ENCODE assay signal across 8 mouse cellular contexts in the genomic region with DNA sequence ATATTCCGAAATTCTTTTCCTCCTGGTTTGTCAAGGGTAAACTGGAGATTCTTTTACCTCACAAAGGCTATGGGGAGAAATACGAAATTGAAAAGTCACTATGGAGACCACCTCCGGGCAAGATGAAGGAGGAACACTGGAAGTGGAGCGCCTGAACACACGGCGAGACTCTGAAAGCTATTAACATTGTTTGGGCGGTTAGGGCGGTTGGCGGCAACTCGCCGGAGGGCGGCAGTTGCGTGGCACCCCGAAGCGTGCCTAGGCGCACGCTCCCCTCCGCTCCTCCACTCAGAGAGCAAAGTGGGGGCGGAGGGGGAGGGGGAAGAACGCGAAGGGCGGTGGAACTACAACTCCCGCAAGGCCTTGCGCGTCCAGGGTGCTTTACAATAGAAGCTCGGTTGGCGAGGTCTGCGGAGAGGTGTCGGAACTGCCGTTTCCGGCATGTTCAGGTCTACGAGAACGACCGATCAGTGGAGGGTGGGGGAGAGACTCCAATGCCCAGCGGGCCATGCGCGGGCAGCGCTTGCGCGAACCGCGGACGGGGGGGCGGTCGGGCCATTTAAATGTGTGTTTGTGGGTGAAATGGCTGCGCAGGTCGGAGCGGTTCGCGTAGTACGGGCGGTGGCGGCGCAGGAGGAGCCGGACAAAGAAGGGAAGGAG. TPM values are rescaled to one million over a fixed set of nuclear protein-coding genes. Genes with fewer than 3 reads are reported as not detected.
DNase-seq lines count a peak whose midpoint lies in the region; ATAC-seq lines count a peak whose summit lies in the region.

A gene (plus strand): TSS at position 111 of the 660 bp plus-strand sequence.

- peak within 1 kb of the TSS; percentile 100 for H3K4me3 ChIP-seq in hindbrain, embryonic 16.5 days (ENCODE audit: low read length)
- peak within 1 kb of the TSS; percentile 83 for H3K4me3 ChIP-seq in macrophage (ENCODE audit: inconsistent target)

- no peaks in the 10 kb centered on the region for H3K36me3 ChIP-seq in hindbrain, embryonic 16.5 days (ENCODE audit: control insufficient read depth, insufficient read depth, low read length)
- no peaks in the 10 kb centered on the region for H3K36me3 ChIP-seq in macrophage (ENCODE audit: inconsistent target)

- under 1% methylated on average over 52 of the region's 55 CpGs for WGBS in hindbrain, embryonic 16.5 days
- 1% methylated on average over 50 of the region's 55 CpGs for WGBS in macrophage (ENCODE audit: missing documents)

- H3K9me3 ChIP-seq in hindbrain, embryonic 16.5 days (ENCODE audit: control insufficient read depth, low read length) = no peaks in the 10 kb centered on the region

- H3K27me3 ChIP-seq in hindbrain, embryonic 16.5 days (replicated peaks; ENCODE audit: control insufficient read depth, insufficient read depth, low read length) = no peaks in the 10 kb centered on the region

- H3K27ac ChIP-seq in hindbrain, embryonic 16.5 days (ENCODE audit: low read depth, low read length) = peak within 1 kb of the TSS; percentile 95
- peak within 1 kb of the TSS; percentile 70 for H3K27ac ChIP-seq in macrophage

- H3K4me2 ChIP-seq in hindbrain, embryonic 16.5 days (ENCODE audit: low read length) = peak within 1 kb of the TSS; percentile 81

- H3K9ac ChIP-seq in hindbrain, embryonic 16.5 days (ENCODE audit: low read depth, low read length) = peak within 1 kb of the TSS; percentile 97

- ATAC-seq in hindbrain, embryonic 16.5 days = peak; percentile 100

- peak; percentile 97 for DNase-seq in WW6 (ENCODE audit: low read depth, low spot score)
- peak; percentile 81 to 94 for DNase-seq in cerebellum, postnatal 4 days (ENCODE audit: low spot score in 2 of 2)
- peak; percentile 97 for DNase-seq in gastrocnemius, adult 18-20 months (ENCODE audit: low spot score)
- peak; percentile 94 to 97 for DNase-seq in left cerebral cortex, adult 18-20 months (ENCODE audit: low spot score in 2 of 2)
- DNase-seq in right cerebral cortex, adult 18-20 months = peak; percentile 99
- peak; percentile 76 for DNase-seq in urinary bladder, postnatal 10 days (ENCODE audit: low spot score)

- peaks cover 11% of the 10 kb centered on the region for H3K4me1 ChIP-seq in hindbrain, embryonic 16.5 days (ENCODE audit: control insufficient read depth, insufficient read depth, low read depth, low read length)

- peaks cover 41% of the 10 kb centered on the region for H3K79me2 ChIP-seq in macrophage (ENCODE audit: inconsistent target)

RNA-seq across cellular contexts. Expression of the gene that starts here (rescaled TPM):
- total RNA-seq in gastrocnemius, adult 18-20 months (2021) = 1 to 10 TPM; 6.9 to 7.9 TPM
- 15.4 and 17.4 TPM in 2 replicates for polyA plus RNA-seq in hindbrain, embryonic 16.5 days (2015; fragmentation: Nextera tagmentation; extraction: Ambion mirVana)
- 10 to 100 TPM; 25.5 to 28.7 TPM for total RNA-seq in left cerebral cortex, adult 18-20 months (2021)
- 10 to 100 TPM in 24 of 26 experiments, 1 to 10 TPM in 2; 8.7 to 86.0 (median 27.5) TPM for total RNA-seq in macrophage (2018; cell fraction: chromatin; rRNA removed)
- 10 to 100 TPM in 23 of 26 experiments, 1 to 10 TPM in 3; 8.6 to 24.5 (median 12.6) TPM for total RNA-seq in macrophage (2018; cell fraction: cytosol; rRNA removed)
- total RNA-seq in macrophage (2018; cell fraction: nucleus; rRNA removed) = 10 to 100 TPM; 12.1 to 69.1 (median 29.5) TPM
- polyA plus RNA-seq in macrophage (2018) = 7.3 to 9.9 TPM (median 7.8 TPM) in 3 replicates

Comparison
In these comparisons a context has a peak if more than half of its experiments do, and no peak if none do; other contexts are left out.
1. Peak in every context shown above with its lines: DNase-seq, ATAC-seq, H3K4me3 ChIP-seq and H3K27ac ChIP-seq.